Mouse (Mus musculus) lung, adult 18-20 months (tissue): ENCODE data around the gene Chl1.

Source experiments
- DNase-seq, 2 experiments: peaks; one replicate each; pipeline ENCODE4 v3.0.0; 2022; ENCODE audit warnings: mixed read lengths in 2 of 2

Chl1 gene

GRCm38 (mm10) chr6:103510392-103511289, at the start of gene Chl1:
Gene Chl1 (plus strand): TSS chr6:103510586.
- DNase-seq = peak in 1 of 2 experiments; percentile 1

DNA sequence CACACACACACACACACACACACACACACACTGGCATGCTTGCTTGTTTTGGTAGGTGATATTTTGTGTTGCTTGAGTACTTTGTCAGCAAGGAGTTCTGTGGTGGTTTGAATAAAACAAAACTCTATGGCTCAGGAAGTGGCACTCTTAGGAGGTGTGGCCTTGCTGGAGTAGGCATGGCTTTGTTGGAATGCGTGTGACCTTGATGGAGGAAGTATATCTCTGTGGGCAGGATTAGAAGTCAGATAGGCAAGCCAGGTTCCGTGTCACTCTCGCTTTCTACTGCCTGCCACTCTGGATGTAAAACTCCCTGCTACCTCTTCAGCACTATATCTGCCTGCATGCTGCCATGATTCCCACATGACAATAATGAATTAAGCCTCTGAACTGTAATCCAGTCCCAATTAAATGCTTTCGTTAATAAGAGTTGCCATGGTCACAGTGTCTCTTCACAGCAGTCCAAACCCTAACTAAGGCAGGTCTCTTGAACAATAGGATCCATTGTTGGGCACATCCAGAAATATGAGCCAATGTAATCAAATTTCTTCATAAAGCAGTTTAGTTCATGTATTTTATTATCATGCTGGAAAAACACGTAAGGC, 44.8 kb upstream of the Chl1 start:
- DNase-seq = no peak

DNA sequence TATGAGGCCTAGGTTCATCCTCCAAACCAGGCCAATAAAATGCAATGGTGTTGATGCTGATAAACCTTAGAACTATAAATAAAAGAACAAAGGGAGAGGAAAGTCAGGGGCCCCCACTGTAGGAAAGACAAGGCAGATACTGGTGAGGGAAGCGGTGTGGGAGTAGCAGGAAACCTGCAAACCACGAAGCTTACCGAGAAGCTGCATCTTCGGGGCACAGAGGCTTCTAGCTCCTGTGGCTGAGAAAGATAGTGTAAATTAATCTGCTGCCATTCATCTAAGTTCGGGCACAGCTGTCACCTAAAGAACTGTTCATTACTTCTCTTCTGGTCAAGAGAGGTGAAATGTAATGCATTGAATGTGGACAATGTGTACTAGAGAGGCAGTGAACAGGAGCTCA, 37.1 kb upstream of the Chl1 start:
- DNase-seq = no peak

- no peak for DNase-seq
These were observed 23.2 kb upstream of the Chl1 start for GRCm38 (mm10) chr6:103487199-103487598.

GRCm38 (mm10) chr6:103498404-103498803, 12.0 kb upstream of the Chl1 start:
- no peak for DNase-seq

DNA sequence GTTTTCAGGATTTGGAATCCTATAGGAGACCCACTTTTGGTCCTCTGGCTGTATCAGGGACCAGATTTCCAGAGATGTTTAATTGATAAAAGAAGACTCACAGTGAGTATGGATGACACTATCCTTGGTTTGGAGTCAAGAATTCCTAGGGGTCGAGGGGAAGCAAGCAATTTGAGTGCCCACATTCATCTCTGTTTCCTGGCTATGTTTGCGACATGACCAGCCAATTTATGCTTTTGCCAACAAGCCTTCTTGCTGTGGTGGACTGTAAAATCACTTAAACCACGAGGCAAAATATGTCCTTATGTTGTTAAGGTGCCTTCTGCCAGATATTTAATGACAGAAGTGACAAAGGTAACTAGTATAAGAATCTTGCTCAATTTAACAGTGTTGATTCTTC, 6.3 kb upstream of the Chl1 start:
- DNase-seq = no peak

GRCm38 (mm10) chr6:103507751-103508575, 2.4 kb upstream of the Chl1 start:
- no peak for DNase-seq

- no peak for DNase-seq
These were observed 790 bp upstream of the Chl1 start for GRCm38 (mm10) chr6:103509596-103509995.

DNA sequence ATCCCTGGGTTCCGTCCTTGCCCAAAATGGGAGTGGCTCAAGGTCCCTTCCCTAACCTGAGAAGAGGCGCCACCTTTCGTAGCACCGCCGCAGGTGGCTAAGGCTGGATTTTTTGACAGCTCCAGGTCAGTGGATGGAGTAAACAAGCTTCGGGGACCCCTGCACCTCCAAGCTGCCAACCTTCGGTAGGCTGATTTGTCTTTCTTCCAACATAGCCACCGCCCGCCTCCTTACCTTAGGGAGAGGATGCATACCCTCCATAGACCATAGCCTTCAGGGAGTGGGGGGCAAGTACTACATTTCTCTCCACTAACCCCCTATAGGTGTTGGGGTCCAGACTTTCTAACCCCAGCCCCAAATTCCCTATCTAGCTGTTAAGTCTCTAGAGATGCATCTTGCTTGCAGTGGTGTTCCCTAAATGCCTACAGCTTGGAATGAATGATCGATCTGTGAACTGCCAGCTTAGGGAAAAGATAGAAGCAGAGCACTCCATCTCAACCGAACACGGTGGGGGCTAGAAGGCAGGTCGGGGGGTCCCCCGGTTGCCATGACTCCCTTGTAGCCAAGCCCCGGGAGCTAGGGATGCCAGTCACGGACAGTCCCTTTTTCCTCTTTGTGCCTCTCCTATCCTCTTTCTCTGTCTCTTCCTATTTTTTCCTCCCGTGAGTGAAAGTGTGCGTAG, 1.0 kb downstream of the Chl1 start:
- no peak for DNase-seq

GRCm38 (mm10) chr6:103511972-103512565, 1.7 kb downstream of the Chl1 start:
- no peak for DNase-seq

- DNase-seq = no peak
These were observed 2.5 kb downstream of the Chl1 start for GRCm38 (mm10) chr6:103512911-103513321.

DNA sequence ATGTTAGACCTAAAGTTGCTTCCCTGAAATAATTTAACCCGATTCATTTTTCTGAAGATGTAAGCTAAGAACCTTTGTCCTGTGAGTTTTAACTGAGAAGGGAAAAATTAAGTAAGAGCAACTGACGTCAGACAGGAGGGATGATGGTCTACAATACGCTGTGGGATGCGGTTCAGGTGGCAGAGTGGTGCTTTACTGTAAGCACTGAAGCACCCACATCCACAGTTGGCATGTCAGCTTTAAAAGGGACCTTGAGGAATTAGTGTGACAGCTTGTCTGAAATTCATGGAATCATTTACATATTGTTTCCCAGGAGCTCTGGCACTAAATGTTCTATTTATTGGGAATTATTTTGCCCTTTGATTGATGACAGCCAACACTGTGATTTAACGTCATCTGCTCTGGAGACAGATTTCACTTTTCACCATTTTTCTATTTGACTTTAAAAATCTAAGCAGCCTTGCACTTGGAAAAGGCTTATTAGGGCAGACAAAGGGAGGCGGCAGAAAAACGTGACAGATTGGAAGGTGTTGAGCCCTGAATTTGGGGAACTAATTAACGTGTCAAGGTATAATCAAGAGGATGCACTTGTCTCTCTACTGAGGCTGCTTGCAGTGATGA, 3.3 kb downstream of the Chl1 start:
- no peak for DNase-seq

DNA sequence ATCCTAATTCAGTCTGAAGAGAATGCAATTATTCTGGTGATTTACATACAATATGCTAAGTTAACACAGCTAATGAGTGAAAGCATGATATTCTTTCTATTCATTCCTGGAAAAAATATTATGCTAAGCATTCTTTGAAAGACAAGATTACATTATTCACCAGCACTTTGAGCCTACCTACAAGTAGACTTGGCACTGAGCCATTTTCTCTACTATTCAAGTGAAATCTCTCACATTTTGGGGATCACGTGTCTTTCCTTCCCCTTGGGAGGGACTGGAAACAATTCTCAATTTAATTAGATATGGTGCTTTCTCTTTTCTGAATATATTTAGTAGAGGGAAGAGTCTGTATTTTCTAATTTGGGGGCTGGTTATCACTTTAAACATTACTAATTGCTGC, 4.0 kb downstream of the Chl1 start:
- no peak for DNase-seq

GRCm38 (mm10) chr6:103514756-103515155, 4.4 kb downstream of the Chl1 start:
- no peak for DNase-seq

DNA sequence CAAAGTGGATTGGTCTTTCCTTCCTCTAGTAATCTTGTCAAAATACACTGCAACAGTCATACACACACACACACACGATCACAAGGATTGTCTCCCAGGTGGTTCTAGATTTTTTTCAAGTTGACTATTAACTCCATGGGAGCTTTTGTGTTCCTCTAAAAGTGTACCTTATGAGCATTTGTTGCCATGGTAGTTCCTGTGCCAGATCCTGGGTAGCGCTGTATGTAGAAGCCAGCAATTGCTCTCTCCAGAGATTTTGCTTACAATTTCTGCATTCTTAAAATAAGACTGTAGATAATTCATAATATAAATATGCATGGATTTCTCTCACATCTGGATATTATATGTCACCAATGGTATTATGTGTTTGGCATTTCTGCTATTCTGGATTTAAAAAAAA, 9.2 kb downstream of the Chl1 start:
- DNase-seq = no peak

DNA sequence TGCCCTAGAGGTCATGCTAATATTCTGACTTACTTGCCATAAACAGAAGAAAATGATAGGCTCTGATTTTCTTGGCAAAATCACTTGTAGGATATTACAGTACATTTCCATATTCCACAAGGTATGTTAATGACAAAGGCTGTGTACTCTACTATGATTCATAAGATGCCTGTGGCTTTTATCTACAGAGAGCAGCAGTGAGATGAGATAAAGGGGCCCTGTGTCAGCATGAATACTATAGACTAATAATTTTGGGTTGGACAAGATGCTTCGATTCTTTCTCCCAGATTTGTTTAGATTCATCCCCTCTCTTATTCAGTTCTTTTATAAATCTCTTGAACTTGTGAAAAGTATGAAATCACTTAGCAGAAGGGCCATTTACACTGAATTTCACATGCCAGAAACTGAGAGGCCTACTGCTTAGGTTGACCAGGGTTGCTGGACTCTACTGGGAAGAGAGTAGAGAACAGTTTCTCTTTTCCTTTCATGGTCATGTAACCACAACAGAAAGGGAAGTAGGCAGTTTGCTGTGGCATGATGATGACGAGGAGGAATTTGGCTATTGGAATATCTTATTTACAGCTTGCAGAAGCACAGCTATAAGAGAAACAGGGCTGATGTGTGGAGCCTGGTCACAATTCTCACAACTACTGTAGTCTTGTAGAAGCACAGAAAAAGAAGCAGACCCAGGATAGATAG, 15.1 kb downstream of the Chl1 start:
- DNase-seq = no peak

DNA sequence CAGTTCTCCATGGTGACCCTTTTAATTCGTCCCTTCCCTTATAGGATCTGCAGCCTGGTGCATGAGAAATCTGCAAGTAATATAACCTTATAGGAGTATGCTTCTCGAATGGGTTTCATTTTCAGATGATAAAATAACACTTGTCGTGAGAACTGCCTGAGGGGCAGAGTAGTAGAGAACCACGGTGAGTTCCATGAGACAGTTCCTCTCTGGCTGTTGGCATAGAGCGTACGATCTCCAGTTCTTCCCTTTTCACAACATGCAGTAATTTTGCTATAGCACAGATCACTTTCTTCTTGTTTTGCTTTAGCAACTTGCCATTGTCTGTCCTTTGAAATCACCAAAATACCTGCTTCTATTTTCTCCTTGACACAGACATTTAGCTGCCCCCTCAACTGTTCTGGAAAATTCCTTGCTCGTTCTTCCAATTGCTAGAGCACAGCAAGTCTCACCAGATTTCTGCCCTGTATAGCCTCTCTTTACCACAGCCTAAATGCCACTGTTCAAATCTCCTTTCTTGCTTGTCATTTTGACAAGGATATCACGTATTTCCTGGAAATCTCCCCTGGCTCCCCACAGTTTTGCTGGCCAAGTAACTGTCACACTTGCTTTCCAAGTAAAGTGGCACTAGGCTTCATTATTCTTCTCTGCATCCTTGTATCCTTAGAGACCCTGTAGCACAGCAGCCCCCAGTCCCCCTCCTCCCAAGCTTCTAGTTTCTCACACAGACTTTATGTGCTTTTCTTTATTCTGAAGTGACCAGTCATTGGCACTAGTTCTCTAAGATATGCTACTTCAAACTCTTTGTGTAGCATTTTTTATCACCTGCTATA, 16.8 kb downstream of the Chl1 start:
- DNase-seq = no peak

- DNase-seq = no peak
These were observed 22.7 kb downstream of the Chl1 start for GRCm38 (mm10) chr6:103533048-103533447.

DNA sequence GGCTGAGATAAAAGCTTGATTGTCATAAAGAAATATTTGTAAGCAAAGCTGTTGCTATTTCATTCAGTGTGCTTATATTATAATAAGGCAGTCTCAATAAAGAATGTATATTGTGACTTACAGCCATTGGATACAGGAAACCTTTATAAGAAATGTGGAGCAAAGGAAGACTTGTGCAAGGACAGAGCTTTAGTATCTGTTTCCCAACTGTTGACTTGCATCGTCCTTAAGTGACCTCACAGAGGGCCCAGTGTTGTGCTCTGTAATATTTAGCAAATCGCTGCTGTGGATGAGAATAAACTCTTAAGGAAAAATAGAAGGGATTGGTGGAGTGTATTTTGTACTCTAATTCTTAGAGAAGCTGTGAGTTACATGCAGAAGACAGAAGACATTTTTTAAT, 23.6 kb downstream of the Chl1 start:
- DNase-seq = no peak

- no peak for DNase-seq
These were observed 32.2 kb downstream of the Chl1 start for GRCm38 (mm10) chr6:103542576-103542975.
